Mouse (Mus musculus): ENCODE data around the gene Samd13.

Samd13 gene

DNA sequence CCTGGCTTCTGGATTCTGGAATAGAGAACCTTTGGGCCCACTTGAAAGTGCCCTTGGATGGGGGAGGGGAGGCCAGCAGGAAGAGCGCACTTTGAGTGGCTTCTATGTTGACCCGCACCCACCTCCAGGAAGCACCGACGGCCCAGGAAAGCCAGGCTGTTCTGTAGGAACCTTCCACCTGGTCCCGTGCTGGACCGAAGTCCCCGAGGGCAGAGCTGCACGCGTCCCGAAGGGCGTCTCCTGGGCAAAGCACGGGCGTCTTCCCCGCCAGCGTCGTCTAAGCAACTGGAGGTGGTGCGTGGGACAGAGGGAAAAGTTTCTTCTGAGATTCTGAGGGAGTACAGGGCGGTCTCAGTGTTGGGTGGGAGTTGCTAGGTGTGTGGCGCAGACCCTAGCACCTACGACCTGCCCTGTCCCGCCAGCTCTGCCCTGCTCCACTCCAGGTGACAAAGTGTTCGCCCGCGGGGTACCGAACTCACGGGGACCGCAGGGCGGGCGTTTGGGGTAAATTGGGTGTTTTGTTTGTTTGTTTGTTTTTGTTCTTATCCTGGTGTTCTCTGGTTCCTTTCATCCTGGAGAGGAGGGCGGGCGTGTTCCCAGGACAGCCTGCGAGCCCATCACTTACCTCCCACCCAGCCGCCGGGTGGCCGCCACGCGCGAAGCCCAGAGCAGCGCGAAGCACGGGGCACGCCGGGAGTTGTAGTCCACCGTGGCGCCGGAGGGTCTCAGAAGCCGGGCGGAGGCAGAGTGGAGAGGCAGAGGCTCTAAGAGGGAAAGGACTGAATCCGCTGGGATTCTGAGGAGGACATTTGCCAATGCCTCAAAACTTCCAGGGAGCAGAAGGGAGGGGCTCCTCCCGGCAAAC, at the start of gene Samd13:
TSS of gene Samd13 (minus strand) at position 782 of the 865 bp plus-strand sequence.
- DNase-seq (ENCODE audit: low spot score): no peak

DNA sequence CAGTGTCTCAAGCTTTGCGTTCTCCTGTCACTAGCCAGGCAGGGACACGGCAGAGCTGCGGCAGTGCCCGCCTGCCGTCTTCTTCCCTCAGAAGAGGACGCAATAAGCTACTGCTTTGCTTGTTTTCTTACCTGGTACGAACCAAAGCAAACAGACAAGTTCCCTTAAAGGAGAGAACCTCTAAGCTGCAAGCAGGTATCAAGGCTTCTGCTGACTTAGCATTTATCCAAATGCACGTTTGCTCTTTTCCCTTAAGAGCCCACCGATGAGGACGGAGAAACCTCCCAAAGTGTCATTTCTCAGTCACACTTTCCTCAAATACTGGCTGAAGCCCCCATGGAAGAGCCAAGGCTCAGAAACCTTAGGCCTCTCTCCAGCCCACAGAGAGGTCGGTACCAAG, 46.1 kb upstream of the Samd13 start:
- no peak for DNase-seq (ENCODE audit: low spot score)

DNA sequence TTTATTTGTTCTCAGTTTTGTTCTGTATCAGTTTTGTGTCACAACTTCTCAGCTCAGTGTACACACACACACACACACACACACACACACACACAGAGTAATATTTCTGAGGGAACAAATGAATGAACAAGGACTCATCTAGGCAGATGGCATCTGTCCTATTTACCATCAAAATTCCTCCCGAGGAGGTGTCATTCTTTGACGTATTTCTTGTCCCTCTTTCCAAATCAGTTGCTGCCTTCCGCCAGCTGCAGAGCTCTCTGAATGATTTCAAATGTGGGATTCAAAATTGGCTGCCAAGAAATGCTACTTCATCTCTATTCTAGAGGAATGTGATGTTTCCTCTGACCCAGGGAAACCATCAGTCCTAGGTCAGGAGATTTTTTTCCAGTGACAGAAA, 37.6 kb upstream of the Samd13 start:
- DNase-seq (ENCODE audit: low spot score): peak; percentile 5

GRCm38 (mm10) chr3:146719696-146720095, 34.3 kb upstream of the Samd13 start:
- no peak for DNase-seq (ENCODE audit: low spot score)

- no peak for DNase-seq (ENCODE audit: low spot score)
Observed at GRCm38 (mm10) chr3:146718251-146718650, 32.9 kb upstream of the Samd13 start.

DNA sequence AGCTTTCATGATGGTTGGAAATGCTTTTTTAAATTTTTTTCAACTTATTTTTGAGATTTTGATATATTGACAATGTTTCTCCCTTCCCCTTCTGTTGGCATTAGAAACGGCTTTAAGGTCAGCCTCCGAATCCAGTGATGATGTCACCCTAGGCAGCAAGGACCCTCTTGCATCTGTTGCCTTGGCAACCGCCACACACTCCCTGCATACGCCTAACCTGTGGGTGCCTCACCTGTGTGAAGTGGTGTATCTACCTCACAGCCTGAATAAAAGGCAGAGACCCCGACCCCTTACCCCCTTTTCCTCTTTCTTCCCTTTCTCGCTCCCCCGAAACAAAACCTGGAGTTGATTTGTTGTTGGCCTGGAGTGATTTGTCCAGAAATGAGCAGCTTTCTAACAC, 26.9 kb upstream of the Samd13 start:
- no peak for DNase-seq (ENCODE audit: low spot score)

- no peak for DNase-seq (ENCODE audit: low spot score)
Observed at GRCm38 (mm10) chr3:146711559-146711958, 26.2 kb upstream of the Samd13 start.

DNA sequence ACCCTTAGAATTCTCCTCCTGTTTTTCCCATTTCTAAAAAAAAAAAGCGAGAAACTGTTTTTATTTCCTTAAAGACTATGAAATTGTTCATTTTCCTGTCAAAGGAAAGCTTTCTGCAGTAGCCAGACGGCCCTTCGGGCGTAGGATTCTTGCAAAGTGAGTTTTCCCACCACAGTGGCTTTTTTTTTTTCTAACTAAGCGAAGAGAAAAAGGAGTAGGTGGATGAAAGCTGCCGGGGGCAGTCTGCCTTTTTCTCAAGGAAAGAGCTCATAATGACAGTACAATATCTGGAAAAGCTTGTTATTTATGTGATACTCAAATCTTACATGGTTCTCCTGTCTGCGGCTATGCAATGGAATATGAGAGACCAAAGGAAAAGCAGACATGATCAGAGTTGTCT, 25.7 kb upstream of the Samd13 start:
- no peak for DNase-seq (ENCODE audit: low spot score)

GRCm38 (mm10) chr3:146709086-146709485, 23.7 kb upstream of the Samd13 start:
- no peak for DNase-seq (ENCODE audit: low spot score)

DNA sequence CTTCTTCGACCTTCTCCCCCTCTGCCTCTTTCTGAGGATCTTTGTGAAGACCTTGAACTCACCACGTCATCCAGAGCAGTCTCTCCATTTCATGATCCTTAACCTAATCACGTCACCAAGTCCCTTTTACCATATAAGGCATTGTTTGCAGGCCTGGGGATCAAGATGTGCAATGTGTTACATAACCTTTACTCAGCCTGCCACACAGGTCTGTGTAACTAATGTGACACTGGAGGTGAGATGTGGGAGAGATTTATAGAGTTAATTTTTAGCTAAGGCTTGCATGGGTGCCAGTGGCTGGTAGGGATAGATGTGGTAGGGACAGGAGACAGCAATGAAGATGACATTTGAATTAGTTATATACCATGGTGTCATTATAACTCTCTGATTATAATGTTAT, 23.0 kb upstream of the Samd13 start:
- DNase-seq (ENCODE audit: low spot score): no peak

DNA sequence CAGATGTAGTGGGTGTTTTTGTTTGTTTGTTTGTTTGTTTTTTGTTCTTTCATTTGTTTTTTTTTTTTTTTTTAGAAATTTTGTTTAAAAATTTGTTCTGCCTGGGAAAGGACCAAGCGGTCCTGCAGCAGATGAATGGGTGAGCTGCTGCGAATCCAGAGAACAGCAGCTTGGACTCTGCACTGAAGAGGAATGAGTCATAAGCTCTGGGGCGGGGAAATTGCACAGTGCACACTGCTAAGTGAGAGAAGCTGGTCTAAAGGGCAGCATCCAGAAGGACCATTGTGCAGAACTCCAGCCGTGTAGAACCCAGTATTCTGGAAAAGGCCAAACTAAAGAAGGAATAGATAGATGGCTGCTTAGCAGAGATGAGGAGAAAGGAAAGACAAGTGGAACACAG, 18.7 kb upstream of the Samd13 start:
- DNase-seq (ENCODE audit: low spot score): no peak

DNA sequence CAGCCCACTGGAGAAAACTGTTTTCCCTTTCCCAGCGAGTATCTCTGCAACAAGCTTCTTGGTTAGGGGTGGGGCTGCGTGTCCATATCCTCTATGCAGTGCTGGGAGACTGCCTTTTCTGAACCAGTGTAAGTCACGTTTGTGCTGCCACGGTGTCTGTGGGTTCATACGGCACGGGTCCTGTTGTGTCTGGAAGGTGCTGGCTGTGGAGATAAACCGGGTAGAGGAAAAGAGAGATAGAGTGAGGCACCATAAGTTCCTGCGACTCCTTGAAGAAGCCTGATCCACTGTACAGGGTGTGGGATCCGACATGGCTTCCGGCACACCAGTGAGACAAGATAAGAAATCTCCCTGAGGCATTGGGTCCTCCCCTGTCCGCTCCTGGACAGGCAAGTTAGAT, 14.7 kb upstream of the Samd13 start:
- DNase-seq (ENCODE audit: low spot score): no peak

GRCm38 (mm10) chr3:146698982-146699381, 13.6 kb upstream of the Samd13 start:
- no peak for DNase-seq (ENCODE audit: low spot score)

GRCm38 (mm10) chr3:146692547-146692946, 7.2 kb upstream of the Samd13 start:
- DNase-seq (ENCODE audit: low spot score): no peak

DNA sequence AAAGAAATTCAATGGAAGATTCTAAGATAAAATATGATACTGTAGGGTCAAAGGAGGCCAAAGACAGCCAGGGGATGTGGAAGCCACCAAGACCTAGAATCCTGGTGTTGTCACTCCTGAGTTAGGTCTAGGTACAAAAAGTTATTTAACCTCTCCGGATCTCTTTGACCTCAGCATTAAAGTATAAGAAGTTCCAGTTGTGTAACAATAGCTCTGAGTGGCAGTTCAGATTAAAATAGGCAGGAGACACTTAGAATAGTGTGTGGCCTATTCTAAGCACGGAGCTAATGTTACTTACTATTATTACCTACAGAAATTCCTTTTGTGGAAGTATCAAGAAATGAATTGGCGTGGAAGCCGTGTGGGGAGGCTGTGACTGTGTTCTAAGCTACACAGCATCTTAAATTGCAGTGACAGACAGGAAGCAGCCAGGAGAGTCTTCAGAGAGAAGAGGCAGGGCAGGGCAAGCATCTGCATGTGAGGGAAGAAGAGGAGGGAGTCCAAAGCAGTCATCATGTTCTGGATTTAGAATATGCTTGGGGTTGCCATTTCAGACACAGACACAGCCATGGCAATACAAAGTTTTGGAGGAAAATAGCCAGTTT, 1.8 kb upstream of the Samd13 start:
- no peak for DNase-seq (ENCODE audit: low spot score)

DNA sequence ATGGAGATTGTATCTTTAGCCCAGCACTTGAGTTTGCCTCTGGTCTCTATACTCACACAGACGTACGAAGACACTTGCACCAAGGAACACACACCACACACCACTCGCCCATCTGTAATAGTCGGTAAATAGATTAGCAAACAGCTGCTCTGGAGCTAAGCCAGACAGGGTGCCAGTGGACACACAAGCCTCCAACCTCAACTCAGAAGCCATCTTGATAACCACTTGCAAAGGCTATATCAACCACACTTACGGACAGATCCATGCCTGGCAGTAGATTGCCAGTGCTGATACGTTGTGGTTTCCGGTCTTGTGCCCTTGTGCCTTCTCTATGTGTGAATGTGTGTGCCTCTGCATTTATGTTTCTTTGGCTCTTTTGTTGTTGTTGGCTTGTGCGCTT, 1.0 kb upstream of the Samd13 start:
- DNase-seq (ENCODE audit: low spot score): no peak

- no peak for DNase-seq (ENCODE audit: low spot score)
Observed at GRCm38 (mm10) chr3:146683095-146683494, 2.3 kb downstream of the Samd13 start.

DNA sequence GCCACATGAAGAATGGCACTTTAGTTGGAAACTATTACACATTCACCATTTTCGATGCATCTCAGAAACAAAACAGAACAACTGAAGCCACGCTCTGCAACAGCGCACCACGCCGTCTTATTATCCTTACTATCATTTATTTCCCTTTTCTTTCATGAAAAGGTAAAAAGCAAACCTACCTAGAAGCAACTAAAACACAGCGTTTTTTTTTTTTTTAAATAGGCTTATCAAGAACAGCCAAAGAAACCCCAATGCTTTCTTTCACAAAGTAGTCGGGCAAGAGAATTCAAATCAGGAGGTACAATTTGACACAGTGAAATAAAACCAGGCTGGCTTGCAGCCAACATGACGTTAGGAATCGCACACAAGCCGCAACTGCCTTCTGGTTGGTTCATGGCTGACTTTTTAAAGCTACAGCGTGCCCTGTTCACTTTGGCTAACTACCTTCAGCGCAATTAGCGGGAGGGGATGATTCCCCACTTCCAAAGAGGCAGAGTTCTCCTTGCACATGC, 3.2 kb downstream of the Samd13 start:
- DNase-seq (ENCODE audit: low spot score): no peak

- DNase-seq (ENCODE audit: low spot score): no peak
Observed at GRCm38 (mm10) chr3:146681696-146682095, 3.7 kb downstream of the Samd13 start.

GRCm38 (mm10) chr3:146680625-146681024, 4.8 kb downstream of the Samd13 start:
- DNase-seq (ENCODE audit: low spot score): no peak

- no peak for DNase-seq (ENCODE audit: low spot score)
Observed at GRCm38 (mm10) chr3:146679646-146680045, 5.7 kb downstream of the Samd13 start.

GRCm38 (mm10) chr3:146676193-146676592, 9.2 kb downstream of the Samd13 start:
- DNase-seq (ENCODE audit: low spot score): no peak

DNA sequence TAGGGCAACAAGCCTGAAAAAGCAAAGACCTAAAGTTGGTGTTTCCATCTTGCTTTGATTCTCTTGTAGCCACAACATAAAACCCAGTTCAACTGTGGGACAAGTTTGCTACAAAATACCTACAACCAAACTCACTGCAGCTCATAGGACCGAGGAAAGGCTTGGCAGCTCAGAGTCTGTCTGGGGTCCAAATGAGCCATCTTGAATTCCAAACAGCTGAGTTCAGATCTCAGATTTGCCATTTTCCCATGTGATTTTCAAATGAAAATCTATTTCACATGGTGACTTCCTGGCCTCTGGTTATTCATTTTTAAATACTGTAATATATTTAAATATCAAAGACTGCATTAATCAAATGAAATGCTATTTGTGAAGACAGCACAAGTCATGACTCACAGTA, 10.3 kb downstream of the Samd13 start:
- DNase-seq (ENCODE audit: low spot score): no peak

Measured in adipocyte (in vitro differentiated cells).